Mouse (Mus musculus) heart, postnatal 0 days (tissue): ENCODE measurements around the gene Gm7534. TPM values are rescaled to one million over a fixed set of nuclear protein-coding genes. Genes with fewer than 3 reads are reported as not detected.

Experiments
- ATAC-seq: fragments of 200-750 bp; cut with Nextera tagmentation; 2 replicates; pipeline ENCODE4 v1.8.0; 2017; ENCODE audit warnings: low read depth, moderate number of reproducible peaks, moderate library complexity; ENCODE audit not compliant: insufficient read depth
- DNase-seq: peaks from one replicate; pipeline ENCODE4 v3.0.0-alpha.2; 2016; ENCODE audit warnings: low spot score
- H3K27ac ChIP-seq: fragments of 300-500 bp; sonication (generic); 2 replicates; pipeline ENCODE4 v1.5.1; 2014; ENCODE audit warnings: low read depth, mild to moderate bottlenecking
- H3K27me3 ChIP-seq: fragments of 300-500 bp; sonication (generic); 2 replicates; pipeline ENCODE4 v1.6.1; 2014; ENCODE audit warnings: low read length, mixed read lengths; ENCODE audit not compliant: control insufficient read depth, insufficient read depth
- H3K36me3 ChIP-seq: fragments of 300-500 bp; sonication (generic); replicated peaks from 2 replicates; pipeline ENCODE4 v1.6.1; 2014; ENCODE audit warnings: low read length, mixed read lengths; ENCODE audit not compliant: control insufficient read depth, insufficient read depth
- H3K4me1 ChIP-seq: fragments of 300-500 bp; sonication (generic); 2 replicates; pipeline ENCODE4 v1.6.1; 2014; ENCODE audit warnings: antibody characterized with exemption; ENCODE audit not compliant: control insufficient read depth, insufficient read depth
- H3K4me2 ChIP-seq: fragments of 300-500 bp; sonication (generic); 2 replicates; pipeline ENCODE4 v1.6.1; 2014; ENCODE audit warnings: low read depth, mild to moderate bottlenecking, low read length, moderate library complexity
- H3K4me3 ChIP-seq: fragments of 300-500 bp; sonication (generic); 2 replicates; pipeline ENCODE4 v1.5.1; 2014; ENCODE audit warnings: low read depth, low read length
- H3K9ac ChIP-seq: fragments of 300-500 bp; sonication (generic); replicated peaks from 2 replicates; pipeline ENCODE4 v1.6.1; 2014; ENCODE audit warnings: low read depth, low read length, mixed read lengths
- H3K9me3 ChIP-seq: fragments of 300-500 bp; sonication (generic); replicated peaks from 2 replicates; pipeline ENCODE4 v1.6.1; 2016; ENCODE audit warnings: low read length; ENCODE audit not compliant: control insufficient read depth
- CTCF ChIP-seq: IDR thresholded peaks from 2 replicates; pipeline ENCODE4 v1.5.1; 2016; ENCODE audit warnings: antibody characterized with exemption, control low read depth, low read depth
- EP300 ChIP-seq: IDR thresholded peaks from 2 replicates; pipeline ENCODE4 v1.6.1; 2016; ENCODE audit warnings: antibody characterized with exemption, low read depth
- WGBS: fragments of 180-500 bp; shearing (Covaris S2); extraction: QIAGEN DNeasy Blood & Tissue Kit; methylation state at CpG from one replicate; pipeline ENCODE4 v1.1.7; 2014; 5-methylcytosine and 5-hydroxymethylcytosine counted together
- polyA plus RNA-seq: library from polyadenylated mRNA; unstranded; fragments of >200 nt; fragmentation: Nextera tagmentation; extraction: Ambion mirVana; gene quantifications from 2 replicates; pipeline ENCODE4 v1.2.1, GENCODE M21; 2015
- total RNA-seq: library from RNA; depleted of rRNA; stranded (reverse); fragments of >200 nt; gene quantifications from 2 replicates; pipeline ENCODE4 v1.2.3, GENCODE M21; 2014; ENCODE audit warnings: low replicate concordance; rRNA removed

The Gm7534 gene
- not detected in 2 replicates for total RNA-seq
- polyA plus RNA-seq, result not detected in 2 replicates

DNA sequence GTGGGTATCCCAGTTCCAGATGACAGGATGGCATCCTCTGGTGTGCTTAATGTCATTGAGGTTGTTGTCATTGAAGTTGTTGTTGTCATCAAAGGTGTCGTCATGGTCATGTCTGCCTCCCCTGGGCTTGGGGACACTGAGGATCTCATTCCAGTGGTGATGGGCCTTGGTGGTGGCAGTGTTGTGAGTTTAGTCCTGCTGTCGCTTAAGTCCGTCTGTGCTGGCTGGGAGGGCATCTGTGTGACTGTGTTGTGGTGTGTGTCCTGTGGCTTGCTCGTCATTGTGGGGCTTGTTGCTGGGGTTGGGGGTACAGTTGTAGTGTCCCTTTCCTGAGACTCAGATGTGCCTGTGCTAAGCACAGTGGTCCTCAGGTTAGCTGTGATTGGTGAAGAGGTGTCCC is at the start of gene Gm7534:
Gm7534 (minus strand) TSS at position 101 of the 400 bp plus-strand sequence.
- H3K27ac ChIP-seq, result no peak within 1 kb of the TSS
- H3K4me1 ChIP-seq, result no peaks in the 10 kb centered on the region
- no peak within 1 kb of the TSS for H3K9ac ChIP-seq
- H3K27me3 ChIP-seq, result no peaks in the 10 kb centered on the region
- ATAC-seq (no peak), DNase-seq (no peak)
- 79% methylated on average over 4 of the region's 4 CpGs for WGBS
- H3K36me3 ChIP-seq, result no peaks in the 10 kb centered on the region
- TF ChIP-seq CTCF (no peak), EP300 (no peak)
- no peak within 1 kb of the TSS for H3K4me3 ChIP-seq
- H3K9me3 ChIP-seq, result no peaks in the 10 kb centered on the region
- no peak within 1 kb of the TSS for H3K4me2 ChIP-seq

- Histone ChIP-seq H3K9ac (peak overlapping the region; percentile 27; the same call in 1 of the 2 replicates), H3K36me3 (no peaks in the 10 kb centered on the region), H3K4me1 (peaks cover 29% of the 10 kb centered on the region), H3K27me3 (peaks cover 45% of the 10 kb centered on the region), H3K4me3 (peak overlapping the region; percentile 38), H3K9me3 (no peaks in the 10 kb centered on the region), H3K27ac (peak overlapping the region; percentile 60), H3K4me2 (peak overlapping the region; percentile 79)
- no peak for ATAC-seq
- WGBS, result 35% methylated on average over 22 of the region's 22 CpGs
- no peak for DNase-seq
- TF ChIP-seq CTCF, result no peak
- TF ChIP-seq EP300, result no peak
Observed at GRCm38 (mm10) chr4:134252131-134252910, 49.5 kb upstream of the Gm7534 start.

GRCm38 (mm10) chr4:134251241-134252130 is 48.7 kb upstream of the Gm7534 start:
- no peak for DNase-seq
- WGBS, result under 1% methylated on average over 85 of the region's 91 CpGs
- Histone ChIP-seq H3K4me1 (peaks cover 21% of the 10 kb centered on the region; the same call in 1 of the 2 replicates), H3K27me3 (peaks cover 46% of the 10 kb centered on the region), H3K27ac (no peak overlapping the region), H3K9ac (peak overlapping the region; percentile 4; the same call in 1 of the 2 replicates), H3K4me3 (peak overlapping the region; percentile 38), H3K9me3 (no peaks in the 10 kb centered on the region), H3K4me2 (peak overlapping the region; percentile 79), H3K36me3 (no peaks in the 10 kb centered on the region)
- ATAC-seq, result no peak; the same call in 1 of the 2 replicates
- no peak for TF ChIP-seq CTCF
- no peak for TF ChIP-seq EP300

DNA sequence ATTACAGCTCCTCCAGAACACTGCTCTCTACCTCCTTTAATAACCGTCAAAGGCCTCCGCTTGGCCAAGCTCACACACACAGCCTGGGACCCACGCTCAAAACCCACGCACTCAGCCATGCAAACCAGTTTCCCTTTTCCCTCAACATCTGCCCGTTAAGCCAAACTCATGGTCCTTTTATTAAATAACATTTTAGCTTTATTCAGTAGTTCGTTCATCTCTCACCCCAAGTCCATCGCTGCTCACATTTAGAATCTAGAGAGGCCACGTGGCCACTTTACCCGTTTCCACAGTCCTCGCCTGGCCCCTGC is 48.1 kb upstream of the Gm7534 start:
- Histone ChIP-seq H3K27ac (no peak overlapping the region), H3K4me1 (peaks cover 18% of the 10 kb centered on the region; the same call in 1 of the 2 replicates), H3K4me2 (peak overlapping the region; percentile 79), H3K4me3 (peak overlapping the region; percentile 38), H3K27me3 (peaks cover 48% of the 10 kb centered on the region), H3K9me3 (no peaks in the 10 kb centered on the region), H3K36me3 (no peaks in the 10 kb centered on the region), H3K9ac (peak overlapping the region; percentile 4; the same call in 1 of the 2 replicates)
- WGBS, result 21% methylated on average over 10 of the region's 10 CpGs
- ATAC-seq, result no peak
- DNase-seq, result no peak
- no peak for TF ChIP-seq CTCF
- no peak for TF ChIP-seq EP300

DNA sequence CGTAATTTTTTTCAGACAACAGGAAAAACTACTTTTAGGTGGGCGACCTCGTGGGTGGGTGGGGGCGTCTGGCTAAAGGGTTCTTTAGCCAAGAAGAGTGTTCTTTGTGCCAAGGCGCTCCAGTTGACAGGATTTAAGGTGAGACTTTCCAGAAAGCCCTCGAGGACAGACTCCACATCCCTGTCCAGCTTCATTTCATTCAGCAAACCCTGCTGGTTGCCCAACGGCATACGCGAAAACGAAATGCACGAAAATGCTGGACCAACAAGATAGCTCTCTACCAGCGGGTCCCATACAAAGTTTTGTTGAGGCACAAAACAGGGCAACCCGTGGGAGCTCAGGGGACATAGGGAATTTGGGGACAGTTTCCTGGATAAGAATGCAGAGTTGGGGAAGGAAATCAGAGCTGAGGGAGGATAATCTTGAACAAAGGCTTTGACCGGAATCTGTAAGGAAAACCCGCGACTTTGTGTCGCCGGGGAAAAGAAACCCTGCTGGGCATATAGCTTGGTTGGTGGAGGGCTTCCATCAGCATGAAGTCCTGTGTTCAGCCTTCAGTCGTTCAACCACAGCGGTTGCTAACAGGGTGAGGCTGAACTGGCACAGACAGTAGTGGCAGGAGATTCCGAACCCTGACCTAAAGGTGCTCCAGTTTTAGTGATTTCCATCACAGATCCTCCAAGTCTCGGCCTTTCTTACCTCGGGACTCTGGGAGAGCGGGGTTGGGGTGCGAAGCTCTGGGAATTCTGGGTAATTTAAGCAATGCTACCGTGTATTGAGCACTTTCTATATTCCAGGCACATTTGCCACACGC is 47.5 kb upstream of the Gm7534 start:
- peak overlapping the region; percentile 79 for H3K4me2 ChIP-seq
- DNase-seq, result no peak
- H3K9ac ChIP-seq, result no peak overlapping the region
- WGBS, result 19% methylated on average over 27 of the region's 27 CpGs
- peaks cover 48% of the 10 kb centered on the region for H3K27me3 ChIP-seq
- H3K9me3 ChIP-seq, result no peaks in the 10 kb centered on the region
- H3K4me1 ChIP-seq, result peaks cover 18% of the 10 kb centered on the region; the same call in 1 of the 2 replicates
- TF ChIP-seq CTCF, result no peak
- no peak for TF ChIP-seq EP300
- no peak for ATAC-seq
- no peak overlapping the region for H3K27ac ChIP-seq
- peak overlapping the region; percentile 38 for H3K4me3 ChIP-seq
- H3K36me3 ChIP-seq, result no peaks in the 10 kb centered on the region
